Mouse (Mus musculus): ENCODE results near the gene Pld2.

- no peak for TF ChIP-seq GATA1 (IDR thresholded peaks at IDR 0.05; ENCODE audit: borderline replicate concordance, low read length)
- TF ChIP-seq FLI1 (IDR thresholded peaks at IDR 0.05; ENCODE audit: low read length): no peak
Measured at GRCm38 (mm10) chr11:70566586-70566985, 26.7 kb downstream of the Pld2 start.
